Mouse (Mus musculus): Measurements from ENCODE around the gene Msl2. TPM values are rescaled to one million over a fixed set of nuclear protein-coding genes. Genes with fewer than 3 reads are reported as not detected.

Msl2 gene
- polyA plus RNA-seq, 1 experiment from 2014 or later, result 5.0 TPM

DNA sequence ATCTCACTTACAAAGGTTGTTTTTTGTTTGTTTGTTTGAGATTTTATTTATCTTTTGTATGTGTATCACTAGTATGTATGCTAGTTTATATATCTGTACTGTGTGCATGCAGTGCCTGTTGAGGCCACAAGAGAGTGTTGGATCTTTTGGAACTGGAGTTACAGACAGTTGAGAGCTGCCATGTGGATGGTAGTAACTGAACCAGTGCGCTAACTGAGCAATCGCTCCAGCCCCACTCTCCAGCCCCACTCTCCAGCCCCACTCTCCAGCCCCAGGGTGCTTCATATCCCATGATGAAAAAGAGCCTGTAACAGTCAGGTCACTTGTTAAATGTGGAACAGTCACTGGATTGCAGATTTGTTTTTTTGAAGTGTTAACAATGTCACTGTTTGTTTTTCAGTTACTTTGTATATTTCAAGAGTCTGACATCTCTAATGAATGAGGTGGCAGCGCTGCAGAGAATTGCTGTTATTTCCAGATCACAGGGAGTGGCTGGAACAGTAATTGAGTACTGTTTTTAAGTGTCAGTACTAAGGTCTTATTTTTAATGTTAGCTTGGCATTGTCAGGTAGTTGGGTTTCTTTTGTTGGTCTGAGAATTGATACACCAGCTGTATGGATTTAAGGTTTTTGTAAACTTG, 6.3 kb downstream of the Msl2 start:
- Histone ChIP-seq H3K27ac (ENCODE audit: low read length) (no peak overlapping the region), H3K36me3 (ENCODE audit: control insufficient read depth, insufficient read depth) (no peaks in the 10 kb centered on the region), H3K4me2 (ENCODE audit: low read length) (no peak overlapping the region), H3K27me3 (replicated peaks; ENCODE audit: control insufficient read depth, insufficient read depth, low read length) (no peaks in the 10 kb centered on the region), H3K4me3 (replicated peaks; ENCODE audit: low read length) (no peak overlapping the region), H3K9ac (replicated peaks; ENCODE audit: low read depth, low read length) (no peak overlapping the region), H3K4me1 (replicated peaks; ENCODE audit: control insufficient read depth, insufficient read depth, low read length) (peaks cover 25% of the 10 kb centered on the region), H3K9me3 (ENCODE audit: control insufficient read depth, low read length) (no peaks in the 10 kb centered on the region)
- 54% methylated on average over 3 of the region's 3 CpGs for WGBS
- peak; percentile 19; the same call in 1 of the 2 replicates for ATAC-seq

DNA sequence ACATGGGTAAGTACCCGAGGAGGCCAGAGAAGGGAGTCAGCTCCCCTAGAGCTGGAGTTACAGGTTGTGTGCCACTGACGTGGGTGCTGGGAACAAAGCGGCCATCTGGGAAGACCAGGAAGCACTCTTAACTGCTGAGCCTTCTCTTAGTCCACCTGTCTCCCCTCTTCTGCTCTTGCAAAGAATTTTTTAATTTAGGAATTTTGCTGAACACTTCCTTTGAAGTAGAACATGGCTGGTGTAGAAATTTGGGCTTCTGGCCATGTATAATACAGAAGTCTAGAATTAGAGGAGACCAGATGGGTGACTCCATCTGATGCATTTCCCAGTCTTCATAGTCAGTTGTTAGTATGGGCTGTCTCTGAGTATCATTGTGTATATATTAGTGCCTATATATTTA, 9.8 kb downstream of the Msl2 start:
- Histone ChIP-seq H3K4me3 (replicated peaks; ENCODE audit: low read length) (no peak overlapping the region), H3K27ac (ENCODE audit: low read length) (peak overlapping the region; percentile 23; the same call in 1 of the 2 replicates), H3K9ac (replicated peaks; ENCODE audit: low read depth, low read length) (no peak overlapping the region), H3K9me3 (ENCODE audit: control insufficient read depth, low read length) (no peaks in the 10 kb centered on the region), H3K36me3 (ENCODE audit: control insufficient read depth, insufficient read depth) (no peaks in the 10 kb centered on the region), H3K27me3 (replicated peaks; ENCODE audit: control insufficient read depth, insufficient read depth, low read length) (no peaks in the 10 kb centered on the region), H3K4me2 (ENCODE audit: low read length) (no peak overlapping the region), H3K4me1 (replicated peaks; ENCODE audit: control insufficient read depth, insufficient read depth, low read length) (peaks cover 12% of the 10 kb centered on the region)
- peak; percentile 23; the same call in 1 of the 2 replicates for ATAC-seq
- WGBS, result 91% methylated on average over 3 of the region's 3 CpGs

DNA sequence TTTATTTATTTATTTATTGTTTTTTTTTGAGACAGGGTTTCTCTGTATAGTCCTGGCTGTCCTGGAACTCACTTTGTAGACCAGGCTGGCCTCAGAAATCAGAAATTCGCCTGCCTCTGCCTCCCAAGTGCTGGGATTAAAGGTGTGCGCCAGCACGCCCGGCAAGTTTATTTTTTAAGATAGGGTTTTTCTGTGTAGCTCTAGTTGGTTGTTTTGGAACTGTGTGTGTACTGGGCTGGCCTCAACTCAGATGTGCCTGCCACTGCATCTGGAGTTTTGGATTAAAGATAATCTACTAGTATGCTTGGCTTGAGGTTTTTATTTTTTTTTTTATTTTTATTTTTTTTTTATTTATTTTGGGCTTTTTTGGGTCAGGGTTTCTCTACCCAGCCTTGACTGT, 21.5 kb downstream of the Msl2 start:
- Histone ChIP-seq H3K4me1 (replicated peaks; ENCODE audit: control insufficient read depth, insufficient read depth, low read length) (no peaks in the 10 kb centered on the region), H3K4me2 (ENCODE audit: low read length) (no peak overlapping the region), H3K9me3 (ENCODE audit: control insufficient read depth, low read length) (peaks cover 3% of the 10 kb centered on the region; the same call in 1 of the 2 replicates), H3K27me3 (replicated peaks; ENCODE audit: control insufficient read depth, insufficient read depth, low read length) (no peaks in the 10 kb centered on the region), H3K27ac (ENCODE audit: low read length) (no peak overlapping the region), H3K9ac (replicated peaks; ENCODE audit: low read depth, low read length) (no peak overlapping the region), H3K4me3 (replicated peaks; ENCODE audit: low read length) (no peak overlapping the region), H3K36me3 (ENCODE audit: control insufficient read depth, insufficient read depth) (peaks cover under 1% of the 10 kb centered on the region; the same call in 1 of the 2 replicates)
- over 99% methylated on average over 4 of the region's 4 CpGs for WGBS
- no peak for ATAC-seq

DNA sequence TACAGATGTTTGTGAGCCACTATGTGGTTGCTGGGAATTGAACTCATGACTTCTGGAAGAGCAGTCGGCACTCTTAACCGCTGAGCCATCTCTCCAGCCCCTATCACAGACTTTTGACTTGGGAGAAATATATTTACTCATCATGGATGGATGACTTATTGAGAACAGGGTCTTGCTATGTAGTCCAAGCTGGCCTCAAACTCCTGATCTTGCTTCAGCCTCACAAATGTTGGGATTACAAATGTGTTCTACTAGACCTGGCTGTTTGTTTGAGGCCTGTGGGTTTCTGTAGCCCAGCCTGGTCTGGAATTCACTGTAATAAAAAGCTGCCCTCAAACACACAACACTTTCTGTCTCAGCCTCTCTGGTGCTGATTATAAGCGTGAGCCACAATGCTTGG, 22.6 kb downstream of the Msl2 start:
- H3K36me3 ChIP-seq (ENCODE audit: control insufficient read depth, insufficient read depth), result peaks cover 7% of the 10 kb centered on the region
- WGBS, result 96% methylated on average over 3 of the region's 3 CpGs

DNA sequence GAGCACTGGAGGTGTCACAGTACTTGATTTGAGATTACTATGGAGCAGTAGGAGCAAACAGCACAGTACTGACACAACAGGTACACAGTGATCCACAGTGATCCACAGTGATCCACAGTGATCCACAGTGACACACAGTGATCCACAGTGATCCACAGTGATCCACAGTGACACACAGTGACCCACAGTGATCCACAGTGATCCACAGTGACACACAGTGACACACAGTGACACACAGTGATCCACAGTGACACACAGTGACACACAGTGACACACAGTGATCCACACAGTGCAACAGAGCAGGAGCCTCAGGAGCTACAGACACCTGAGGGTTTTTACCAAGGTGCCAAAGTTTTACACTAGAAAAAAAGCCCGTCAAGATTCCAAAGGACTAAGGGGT, 23.6 kb downstream of the Msl2 start:
- ATAC-seq, result no peak
- no peaks in the 10 kb centered on the region for H3K4me1 ChIP-seq (replicated peaks; ENCODE audit: control insufficient read depth, insufficient read depth, low read length)

More for the DNA sequence above, 22.6 kb downstream of the Msl2 start:
- no peaks in the 10 kb centered on the region for H3K4me1 ChIP-seq (replicated peaks; ENCODE audit: control insufficient read depth, insufficient read depth, low read length)
- H3K4me3 ChIP-seq (replicated peaks; ENCODE audit: low read length), result no peak overlapping the region
- H3K27ac ChIP-seq (ENCODE audit: low read length), result no peak overlapping the region
- peaks cover 3% of the 10 kb centered on the region; the same call in 1 of the 2 replicates for H3K9me3 ChIP-seq (ENCODE audit: control insufficient read depth, low read length)
- no peak for ATAC-seq
- H3K4me2 ChIP-seq (ENCODE audit: low read length), result no peak overlapping the region
- no peaks in the 10 kb centered on the region for H3K27me3 ChIP-seq (replicated peaks; ENCODE audit: control insufficient read depth, insufficient read depth, low read length)
- H3K9ac ChIP-seq (replicated peaks; ENCODE audit: low read depth, low read length), result no peak overlapping the region

DNA sequence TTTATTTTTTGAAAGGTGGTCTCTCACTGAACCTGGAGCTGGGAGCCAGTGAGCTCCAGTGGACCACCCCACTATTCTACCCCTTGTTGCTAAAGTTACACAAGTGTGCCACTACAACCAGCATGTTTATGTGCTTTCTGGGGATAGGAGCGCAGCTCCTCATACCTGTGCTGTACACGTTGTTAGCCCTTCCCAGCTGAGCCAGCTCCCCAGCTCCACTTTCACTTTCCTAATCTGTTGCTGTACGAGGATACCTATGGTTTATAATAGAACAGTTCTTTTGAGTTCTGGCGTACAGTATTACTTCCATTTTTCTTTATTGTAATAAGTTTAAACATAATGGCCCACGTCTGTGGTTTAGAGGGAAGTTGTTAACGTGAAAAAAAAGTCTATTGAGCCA, 25.5 kb downstream of the Msl2 start:
- Histone ChIP-seq H3K4me2 (ENCODE audit: low read length) (no peak overlapping the region), H3K27me3 (replicated peaks; ENCODE audit: control insufficient read depth, insufficient read depth, low read length) (no peaks in the 10 kb centered on the region), H3K9ac (replicated peaks; ENCODE audit: low read depth, low read length) (no peak overlapping the region), H3K27ac (ENCODE audit: low read length) (no peak overlapping the region), H3K36me3 (ENCODE audit: control insufficient read depth, insufficient read depth) (peaks cover 14% of the 10 kb centered on the region), H3K4me1 (replicated peaks; ENCODE audit: control insufficient read depth, insufficient read depth, low read length) (no peaks in the 10 kb centered on the region), H3K4me3 (replicated peaks; ENCODE audit: low read length) (no peak overlapping the region), H3K9me3 (ENCODE audit: control insufficient read depth, low read length) (peaks cover 3% of the 10 kb centered on the region; the same call in 1 of the 2 replicates)
- no peak for ATAC-seq
- 85% methylated on average over 6 of the region's 6 CpGs for WGBS

More for the DNA sequence above, 23.6 kb downstream of the Msl2 start:
- 76% methylated on average over 1 of the region's 1 CpGs for WGBS
- Histone ChIP-seq H3K4me2 (ENCODE audit: low read length) (no peak overlapping the region), H3K36me3 (ENCODE audit: control insufficient read depth, insufficient read depth) (peaks cover 14% of the 10 kb centered on the region), H3K4me3 (replicated peaks; ENCODE audit: low read length) (no peak overlapping the region), H3K27me3 (replicated peaks; ENCODE audit: control insufficient read depth, insufficient read depth, low read length) (no peaks in the 10 kb centered on the region), H3K27ac (ENCODE audit: low read length) (no peak overlapping the region), H3K9ac (replicated peaks; ENCODE audit: low read depth, low read length) (no peak overlapping the region), H3K9me3 (ENCODE audit: control insufficient read depth, low read length) (peaks cover 3% of the 10 kb centered on the region; the same call in 1 of the 2 replicates)

DNA sequence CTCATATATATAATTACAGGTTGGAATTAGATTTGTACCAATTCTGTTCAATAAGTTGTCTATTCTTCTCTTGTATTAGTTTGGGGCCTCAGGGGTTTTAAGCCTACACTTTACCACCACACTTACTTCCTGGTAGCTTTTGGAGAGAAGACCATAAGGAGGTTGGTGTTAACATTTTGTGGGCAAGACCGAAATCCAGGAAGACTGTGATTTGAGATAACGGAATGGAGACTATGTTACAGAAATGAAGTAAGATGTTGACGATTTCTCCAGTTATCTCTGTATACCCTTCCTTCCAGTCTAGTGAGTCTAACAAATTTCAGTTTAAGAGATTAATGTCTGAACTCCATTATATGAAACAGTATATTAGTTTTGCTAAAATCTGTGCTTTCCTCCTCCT, 26.3 kb downstream of the Msl2 start:
- 94% methylated on average over 3 of the region's 3 CpGs for WGBS
- Histone ChIP-seq H3K4me3 (replicated peaks; ENCODE audit: low read length) (no peak overlapping the region), H3K4me2 (ENCODE audit: low read length) (no peak overlapping the region), H3K4me1 (replicated peaks; ENCODE audit: control insufficient read depth, insufficient read depth, low read length) (no peaks in the 10 kb centered on the region), H3K9ac (replicated peaks; ENCODE audit: low read depth, low read length) (no peak overlapping the region), H3K27ac (ENCODE audit: low read length) (no peak overlapping the region), H3K36me3 (ENCODE audit: control insufficient read depth, insufficient read depth) (peaks cover 17% of the 10 kb centered on the region), H3K9me3 (ENCODE audit: control insufficient read depth, low read length) (peaks cover 3% of the 10 kb centered on the region; the same call in 1 of the 2 replicates), H3K27me3 (replicated peaks; ENCODE audit: control insufficient read depth, insufficient read depth, low read length) (no peaks in the 10 kb centered on the region)
- no peak for ATAC-seq

DNA sequence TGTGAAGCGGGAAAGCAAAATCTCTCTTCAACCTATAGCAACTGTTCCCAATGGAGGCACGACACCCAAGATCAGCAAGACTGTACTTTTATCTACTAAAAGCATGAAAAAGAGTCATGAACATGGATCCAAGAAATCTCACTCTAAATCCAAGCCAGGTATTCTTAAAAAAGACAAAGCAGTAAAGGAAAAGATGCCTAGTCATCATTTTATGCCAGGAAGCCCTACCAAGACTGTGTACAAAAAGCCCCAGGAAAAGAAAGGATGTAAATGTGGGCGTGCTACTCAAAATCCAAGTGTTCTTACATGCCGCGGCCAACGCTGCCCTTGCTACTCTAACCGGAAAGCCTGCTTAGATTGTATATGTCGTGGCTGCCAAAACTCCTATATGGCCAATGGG, 27.6 kb downstream of the Msl2 start:
- Histone ChIP-seq H3K36me3 (ENCODE audit: control insufficient read depth, insufficient read depth) (peaks cover 17% of the 10 kb centered on the region), H3K4me1 (replicated peaks; ENCODE audit: control insufficient read depth, insufficient read depth, low read length) (no peaks in the 10 kb centered on the region), H3K4me2 (ENCODE audit: low read length) (no peak overlapping the region), H3K27me3 (replicated peaks; ENCODE audit: control insufficient read depth, insufficient read depth, low read length) (no peaks in the 10 kb centered on the region), H3K27ac (ENCODE audit: low read length) (no peak overlapping the region), H3K4me3 (replicated peaks; ENCODE audit: low read length) (no peak overlapping the region), H3K9me3 (ENCODE audit: control insufficient read depth, low read length) (peaks cover 3% of the 10 kb centered on the region; the same call in 1 of the 2 replicates), H3K9ac (replicated peaks; ENCODE audit: low read depth, low read length) (no peak overlapping the region)
- WGBS, result 97% methylated on average over 8 of the region's 8 CpGs
- ATAC-seq, result no peak

DNA sequence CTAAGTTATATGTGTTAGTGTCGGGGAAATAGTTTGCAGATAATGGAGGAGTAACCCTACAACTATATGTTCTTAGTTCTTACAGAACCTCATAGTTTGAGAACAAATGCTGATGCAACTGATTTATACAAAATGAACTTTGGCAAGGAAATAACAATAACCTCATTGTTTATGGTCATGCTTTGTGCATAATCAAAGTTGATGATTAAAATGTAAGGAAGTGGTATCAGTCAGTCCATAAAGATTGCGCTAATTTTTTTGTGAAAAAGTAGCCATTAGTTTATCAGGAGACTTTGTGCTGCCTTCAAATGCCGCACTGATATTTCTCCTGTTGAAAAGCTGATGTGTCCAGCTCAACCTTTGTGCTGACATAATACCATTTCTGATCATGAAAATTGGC, 28.4 kb downstream of the Msl2 start:
- no peaks in the 10 kb centered on the region for H3K4me1 ChIP-seq (replicated peaks; ENCODE audit: control insufficient read depth, insufficient read depth, low read length)
- no peaks in the 10 kb centered on the region for H3K27me3 ChIP-seq (replicated peaks; ENCODE audit: control insufficient read depth, insufficient read depth, low read length)
- H3K4me2 ChIP-seq (ENCODE audit: low read length), result no peak overlapping the region
- 91% methylated on average over 3 of the region's 3 CpGs for WGBS
- H3K9me3 ChIP-seq (ENCODE audit: control insufficient read depth, low read length), result peaks cover 3% of the 10 kb centered on the region; the same call in 1 of the 2 replicates
- H3K9ac ChIP-seq (replicated peaks; ENCODE audit: low read depth, low read length), result no peak overlapping the region
- H3K4me3 ChIP-seq (replicated peaks; ENCODE audit: low read length), result no peak overlapping the region
- no peak for ATAC-seq
- H3K36me3 ChIP-seq (ENCODE audit: control insufficient read depth, insufficient read depth), result peaks cover 17% of the 10 kb centered on the region
- H3K27ac ChIP-seq (ENCODE audit: low read length), result no peak overlapping the region
